Mouse (Mus musculus) cerebellum, adult 18-20 months (tissue): ENCODE results near the gene Olfr1419.
"Not testable (repeated sequence)": the region's sequence is repeated elsewhere in the genome, so short reads cannot be mapped to it uniquely, and the experiment has no call there.

Source experiments
- DNase-seq, 2 experiments: peaks; one replicate each; pipeline ENCODE4 v3.0.0; 2021

Gene Olfr1419

DNA sequence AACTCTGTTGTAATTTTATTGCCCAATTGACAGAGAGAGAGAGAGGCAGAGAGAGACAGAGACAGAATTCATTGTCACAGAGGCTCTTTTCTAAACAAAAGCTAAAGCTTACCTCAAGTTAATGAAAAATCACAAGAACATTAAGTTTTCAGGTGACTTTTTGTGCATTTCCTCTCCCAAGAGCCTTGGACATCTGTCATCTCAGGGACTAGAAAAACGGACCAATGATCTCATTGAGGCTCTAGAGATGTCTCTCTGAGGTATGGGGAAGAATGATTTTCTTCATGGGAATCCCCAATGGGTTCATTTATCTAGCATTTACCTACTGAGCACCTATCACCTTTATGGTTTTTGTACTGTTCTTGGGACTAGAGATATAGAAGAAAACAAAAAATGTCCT lies at the start of gene Olfr1419:
Gene Olfr1419, minus strand, starts transcription at position 101 of the 400 bp plus-strand sequence.
- no peak for DNase-seq

- not testable (repeated sequence) for DNase-seq
Observed at GRCm38 (mm10) chr19:11922515-11922914, 47.6 kb upstream of the Olfr1419 start.

DNA sequence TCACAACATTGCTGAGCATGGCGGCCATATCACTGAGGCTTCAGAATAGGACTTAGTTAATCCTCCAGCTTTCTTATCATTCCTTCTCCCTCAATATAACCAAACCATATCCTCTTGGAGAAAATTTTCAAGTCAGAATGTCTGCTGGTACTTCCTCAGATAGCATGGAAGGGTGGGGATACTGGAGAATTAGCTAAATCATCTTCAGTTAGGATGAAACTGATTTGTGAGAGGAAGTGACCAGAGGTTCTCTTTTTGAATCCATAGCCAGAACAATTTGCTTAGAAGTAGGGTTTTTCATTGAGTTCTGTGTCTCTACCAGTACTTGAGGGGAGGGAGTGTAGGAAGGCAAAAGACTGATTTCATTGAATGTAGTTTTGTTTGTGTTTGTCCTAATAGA lies 47.2 kb upstream of the Olfr1419 start:
- no peak for DNase-seq

DNA sequence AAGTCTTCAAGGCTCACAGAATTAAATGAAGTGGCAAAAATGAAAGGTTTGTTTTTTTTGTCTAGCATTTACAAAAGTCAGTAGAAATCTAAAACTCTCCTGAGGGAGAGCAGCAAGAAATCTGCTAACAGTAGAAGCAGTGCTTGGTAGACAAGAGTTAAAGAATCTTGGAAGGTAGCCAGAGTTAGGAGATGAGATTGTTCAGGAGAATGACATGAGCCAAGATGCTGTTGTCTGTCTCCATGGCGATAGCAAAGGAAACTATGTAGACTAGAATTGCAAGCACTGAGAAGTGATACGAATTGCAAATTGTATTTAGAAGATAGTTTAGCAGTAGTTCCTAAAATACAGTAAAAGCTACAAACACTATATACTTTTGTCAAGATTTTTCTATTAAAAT lies 40.9 kb upstream of the Olfr1419 start:
- peak in 1 of 2 experiments; percentile 12 for DNase-seq

DNA sequence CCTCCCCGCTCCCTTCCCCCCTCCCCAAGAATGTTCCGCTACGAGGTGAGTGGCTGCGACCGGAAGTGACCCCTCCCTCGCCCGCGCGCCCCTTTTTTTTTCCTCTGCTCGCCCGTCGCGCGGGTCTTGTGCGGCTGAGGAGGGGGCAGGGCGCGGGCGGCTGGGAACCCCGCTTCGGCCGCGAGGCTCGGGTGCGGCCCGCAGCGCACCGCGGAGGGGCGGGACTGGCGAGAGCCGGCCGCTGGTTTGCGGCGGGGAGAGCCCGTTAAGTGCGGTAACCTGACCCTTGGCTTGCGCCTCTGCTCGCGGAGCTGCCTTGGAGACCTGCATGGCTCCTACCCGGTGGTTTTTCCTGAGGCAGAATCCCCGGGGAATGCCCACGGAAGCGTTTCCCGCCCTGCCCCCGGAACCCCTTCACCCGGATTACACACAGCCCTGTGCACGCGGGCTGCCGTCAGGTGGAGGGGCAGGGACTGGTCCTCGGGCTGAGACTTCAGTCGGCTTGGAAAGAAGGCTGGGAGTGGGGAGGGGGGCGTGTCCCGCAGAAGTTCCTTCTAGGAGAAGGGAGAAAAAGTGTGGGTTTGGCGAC lies 37.7 kb upstream of the Olfr1419 start:
- peak in 1 of 2 experiments; percentile 46 for DNase-seq

GRCm38 (mm10) chr19:11912037-11912532 lies 37.2 kb upstream of the Olfr1419 start, which contains the start of gene Patl1:
TSS of gene Patl1 (plus strand) at chr19:11912399.
- DNase-seq = peak; percentile 96 to 99

GRCm38 (mm10) chr19:11911603-11912002 lies 36.7 kb upstream of the Olfr1419 start:
- DNase-seq = peak in 1 of 2 experiments; percentile 35

DNA sequence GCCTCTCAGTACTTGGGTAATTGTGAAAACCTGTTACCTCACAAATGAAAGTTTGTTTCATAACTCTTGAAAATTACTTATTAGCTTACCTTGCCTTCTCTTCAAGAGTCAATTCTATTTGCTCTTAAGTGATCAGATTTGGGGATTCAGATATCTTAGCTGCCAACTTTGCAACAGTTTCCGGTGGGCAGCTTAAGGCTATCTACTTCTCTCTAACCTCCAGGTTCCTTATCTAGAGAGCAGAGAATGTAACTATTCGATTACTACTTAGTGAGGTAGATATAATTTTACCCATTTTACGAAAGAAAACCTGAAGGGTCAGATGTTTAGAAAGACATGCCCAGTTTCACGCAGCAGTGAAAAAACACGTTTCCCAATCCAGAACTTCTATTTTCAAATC lies 36.1 kb upstream of the Olfr1419 start:
- no peak for DNase-seq

- no peak for DNase-seq
Observed at GRCm38 (mm10) chr19:11886265-11886664, 11.4 kb upstream of the Olfr1419 start, which contains the start of gene Olfr1420. TSS of gene Olfr1420 (plus strand) at chr19:11886565.

- DNase-seq = not testable (repeated sequence)
Observed at GRCm38 (mm10) chr19:11878404-11878803, 3.5 kb upstream of the Olfr1419 start.

GRCm38 (mm10) chr19:11867837-11868236 lies 7.1 kb downstream of the Olfr1419 start:
- no peak for DNase-seq

- DNase-seq = no peak
Observed at GRCm38 (mm10) chr19:11860966-11861365, 13.9 kb downstream of the Olfr1419 start, which contains the start of gene Olfr1418. TSS of gene Olfr1418 (minus strand) at chr19:11861066.

- DNase-seq = no peak
Observed at GRCm38 (mm10) chr19:11856506-11856905, 18.4 kb downstream of the Olfr1419 start.

- no peak for DNase-seq
Observed at GRCm38 (mm10) chr19:11854821-11855220, 20.1 kb downstream of the Olfr1419 start.

GRCm38 (mm10) chr19:11852652-11853051 lies 22.3 kb downstream of the Olfr1419 start:
- no peak for DNase-seq

DNA sequence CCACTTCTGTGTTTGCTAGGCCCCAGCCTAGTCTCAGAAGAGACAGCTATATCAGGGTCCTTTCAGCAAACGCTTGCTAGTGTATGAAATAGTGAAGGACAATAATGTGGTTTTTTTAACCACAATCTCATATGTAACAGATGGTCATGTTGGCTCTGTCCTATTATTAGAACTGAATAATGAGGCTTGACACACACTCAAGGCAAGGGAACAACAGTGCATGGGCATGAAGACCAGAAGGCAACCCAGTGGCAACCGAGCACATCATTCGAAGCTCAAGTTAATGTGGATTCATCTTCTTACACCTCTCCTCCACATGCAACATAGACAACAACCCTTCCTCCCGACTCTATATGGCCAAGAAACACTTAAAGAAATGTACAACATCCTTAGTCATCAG lies 28.6 kb downstream of the Olfr1419 start:
- no peak for DNase-seq

DNA sequence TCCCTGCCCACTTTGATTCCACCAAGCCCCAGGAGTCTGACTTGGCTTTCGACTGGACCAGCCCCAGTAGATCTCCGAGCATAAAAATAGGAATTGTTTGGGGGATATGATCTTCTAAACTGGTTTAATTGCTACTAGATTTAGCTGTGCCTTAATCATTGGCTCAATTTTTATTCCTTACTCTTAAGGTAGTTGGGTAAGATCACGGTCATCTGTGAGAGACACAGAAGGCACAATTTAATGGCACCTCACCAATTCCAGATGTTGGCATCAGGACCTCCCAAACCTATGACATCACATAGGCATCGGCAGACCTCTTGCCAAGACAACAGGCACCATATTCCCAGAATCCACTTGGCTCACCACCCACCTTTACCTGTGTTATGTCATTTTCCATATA lies 35.8 kb downstream of the Olfr1419 start, which contains the start of gene Olfr1417:
Gene Olfr1417, minus strand, starts transcription at position 101 of the 400 bp plus-strand sequence.
- DNase-seq = no peak

- no peak for DNase-seq
Observed at GRCm38 (mm10) chr19:11823346-11824065, 51.4 kb downstream of the Olfr1419 start.

DNA sequence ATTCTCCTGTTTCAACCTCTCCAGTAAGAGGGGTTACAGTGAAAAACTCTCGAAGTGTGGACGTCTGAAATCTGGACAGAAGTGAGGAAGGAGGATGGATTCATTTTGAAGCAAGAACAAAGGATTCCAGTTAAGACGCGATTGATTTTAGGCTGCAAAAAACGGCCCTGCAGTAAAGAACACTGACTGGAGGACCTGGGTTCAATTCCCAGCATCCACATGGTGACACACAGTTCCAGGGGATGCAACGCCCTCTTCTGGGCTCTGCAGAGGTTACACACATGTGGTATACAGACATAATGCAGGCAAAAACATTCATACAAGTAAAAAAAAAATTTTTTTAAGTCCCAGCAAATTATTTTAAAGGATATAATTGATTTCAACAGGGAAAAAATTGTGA lies 54.7 kb downstream of the Olfr1419 start:
- peak in 1 of 2 experiments; percentile 26 for DNase-seq

DNA sequence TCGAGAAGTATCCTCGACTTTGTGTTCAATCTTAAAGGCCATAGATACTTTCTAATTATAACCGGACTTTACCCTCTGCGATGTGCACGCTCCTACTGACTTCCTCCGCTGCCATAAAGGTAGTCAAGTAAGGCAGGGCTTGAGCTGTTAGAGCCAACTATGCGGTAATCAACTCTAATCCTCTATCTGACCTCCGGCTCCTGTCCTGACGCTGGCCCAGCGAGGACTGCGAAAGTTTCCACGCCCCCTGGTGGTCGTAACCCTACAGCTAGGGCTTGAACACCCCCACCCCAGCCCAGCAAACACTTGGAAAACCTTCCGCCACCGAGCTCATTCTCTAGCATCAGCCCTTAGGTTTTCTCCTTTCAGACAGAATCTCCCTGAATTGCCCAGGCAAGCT lies 55.1 kb downstream of the Olfr1419 start:
- DNase-seq = peak; percentile 75 to 77

GRCm38 (mm10) chr19:11819143-11819700 lies 55.7 kb downstream of the Olfr1419 start, which contains the start of gene Stx3:
TSS of gene Stx3 (minus strand) at chr19:11819403.
- DNase-seq = no peak
